Mouse (Mus musculus): ENCODE measurements around the gene Zfp366. TPM values are rescaled to one million over a fixed set of nuclear protein-coding genes. Genes with fewer than 3 reads are reported as not detected.

Zfp366 gene
- polyA plus RNA-seq, 1 experiment: 4.3 TPM

GRCm38 (mm10) chr13:99250806-99251205 is 66.2 kb downstream of the Zfp366 start:
- H3K27ac ChIP-seq (ENCODE audit: insufficient read depth, low read depth, low read length): no peak overlapping the region
- WGBS: 74% methylated on average over 2 of the region's 2 CpGs
- H3K4me3 ChIP-seq (ENCODE audit: insufficient read depth, low read depth, low read length): no peak overlapping the region
- TF ChIP-seq POLR2A (IDR thresholded peaks at IDR 0.05; ENCODE audit: low read depth, low read length) (no peak), CTCF (conservative IDR thresholded peaks at IDR 0.05; ENCODE audit: insufficient read depth, insufficient read length, low read depth, low read length) (no peak)
- DNase-seq: no peak
- H3K36me3 ChIP-seq (ENCODE audit: control insufficient read depth, insufficient read depth, low read length): no peaks in the 10 kb centered on the region
- peaks cover 9% of the 10 kb centered on the region for H3K4me1 ChIP-seq (ENCODE audit: control insufficient read depth, insufficient read depth, low read length)
- H3K27me3 ChIP-seq (replicated peaks; ENCODE audit: control insufficient read depth, insufficient read depth, low read length): no peaks in the 10 kb centered on the region

- Histone ChIP-seq H3K4me1 (ENCODE audit: control insufficient read depth, insufficient read depth, low read length) (peaks cover 9% of the 10 kb centered on the region), H3K36me3 (ENCODE audit: control insufficient read depth, insufficient read depth, low read length) (no peaks in the 10 kb centered on the region), H3K4me3 (ENCODE audit: insufficient read depth, low read depth, low read length) (no peak overlapping the region), H3K27me3 (replicated peaks; ENCODE audit: control insufficient read depth, insufficient read depth, low read length) (no peaks in the 10 kb centered on the region), H3K27ac (ENCODE audit: insufficient read depth, low read depth, low read length) (peak overlapping the region; percentile 82)
- peak; percentile 56 for DNase-seq
- TF ChIP-seq POLR2A (IDR thresholded peaks at IDR 0.05; ENCODE audit: low read depth, low read length) (no peak), CTCF (conservative IDR thresholded peaks at IDR 0.05; ENCODE audit: insufficient read depth, insufficient read length, low read depth, low read length) (no peak)
Measured at GRCm38 (mm10) chr13:99254215-99254614, 69.6 kb downstream of the Zfp366 start.

GRCm38 (mm10) chr13:99254781-99255180 is 70.2 kb downstream of the Zfp366 start:
- no peaks in the 10 kb centered on the region for H3K27me3 ChIP-seq (replicated peaks; ENCODE audit: control insufficient read depth, insufficient read depth, low read length)
- 32% methylated on average over 3 of the region's 3 CpGs for WGBS
- no peak overlapping the region for H3K4me3 ChIP-seq (ENCODE audit: insufficient read depth, low read depth, low read length)
- H3K4me1 ChIP-seq (ENCODE audit: control insufficient read depth, insufficient read depth, low read length): peaks cover 9% of the 10 kb centered on the region
- TF ChIP-seq CTCF (conservative IDR thresholded peaks at IDR 0.05; ENCODE audit: insufficient read depth, insufficient read length, low read depth, low read length) (no peak), POLR2A (IDR thresholded peaks at IDR 0.05; ENCODE audit: low read depth, low read length) (no peak)
- no peaks in the 10 kb centered on the region for H3K36me3 ChIP-seq (ENCODE audit: control insufficient read depth, insufficient read depth, low read length)
- H3K27ac ChIP-seq (ENCODE audit: insufficient read depth, low read depth, low read length): peak overlapping the region; percentile 82
- no peak for DNase-seq

GRCm38 (mm10) chr13:99256916-99257315 is 72.3 kb downstream of the Zfp366 start:
- no peak for TF ChIP-seq POLR2A (IDR thresholded peaks at IDR 0.05; ENCODE audit: low read depth, low read length)
- no peak for TF ChIP-seq CTCF (conservative IDR thresholded peaks at IDR 0.05; ENCODE audit: insufficient read depth, insufficient read length, low read depth, low read length)
- WGBS: 94% methylated on average over 4 of the region's 4 CpGs
- peaks cover 6% of the 10 kb centered on the region for H3K4me1 ChIP-seq (ENCODE audit: control insufficient read depth, insufficient read depth, low read length)
- H3K27me3 ChIP-seq (replicated peaks; ENCODE audit: control insufficient read depth, insufficient read depth, low read length): no peaks in the 10 kb centered on the region
- H3K36me3 ChIP-seq (ENCODE audit: control insufficient read depth, insufficient read depth, low read length): no peaks in the 10 kb centered on the region
- H3K27ac ChIP-seq (ENCODE audit: insufficient read depth, low read depth, low read length): no peak overlapping the region
- DNase-seq: no peak
- H3K4me3 ChIP-seq (ENCODE audit: insufficient read depth, low read depth, low read length): no peak overlapping the region

- Histone ChIP-seq H3K36me3 (ENCODE audit: control insufficient read depth, insufficient read depth, low read length) (no peaks in the 10 kb centered on the region), H3K4me1 (ENCODE audit: control insufficient read depth, insufficient read depth, low read length) (peaks cover 8% of the 10 kb centered on the region), H3K27me3 (replicated peaks; ENCODE audit: control insufficient read depth, insufficient read depth, low read length) (no peaks in the 10 kb centered on the region), H3K4me3 (ENCODE audit: insufficient read depth, low read depth, low read length) (no peak overlapping the region), H3K27ac (ENCODE audit: insufficient read depth, low read depth, low read length) (no peak overlapping the region)
- no peak for DNase-seq
- WGBS: 98% methylated on average over 3 of the region's 3 CpGs
- no peak for TF ChIP-seq POLR2A (IDR thresholded peaks at IDR 0.05; ENCODE audit: low read depth, low read length)
- no peak for TF ChIP-seq CTCF (conservative IDR thresholded peaks at IDR 0.05; ENCODE audit: insufficient read depth, insufficient read length, low read depth, low read length)
Measured at GRCm38 (mm10) chr13:99258677-99259076, 74.1 kb downstream of the Zfp366 start.

- Histone ChIP-seq H3K4me3 (ENCODE audit: insufficient read depth, low read depth, low read length) (no peak overlapping the region), H3K36me3 (ENCODE audit: control insufficient read depth, insufficient read depth, low read length) (no peaks in the 10 kb centered on the region), H3K4me1 (ENCODE audit: control insufficient read depth, insufficient read depth, low read length) (peaks cover 4% of the 10 kb centered on the region), H3K27me3 (replicated peaks; ENCODE audit: control insufficient read depth, insufficient read depth, low read length) (no peaks in the 10 kb centered on the region), H3K27ac (ENCODE audit: insufficient read depth, low read depth, low read length) (no peak overlapping the region)
- TF ChIP-seq CTCF (conservative IDR thresholded peaks at IDR 0.05; ENCODE audit: insufficient read depth, insufficient read length, low read depth, low read length) (no peak), POLR2A (IDR thresholded peaks at IDR 0.05; ENCODE audit: low read depth, low read length) (no peak)
- no peak for DNase-seq
- 49% methylated on average over 15 of the region's 15 CpGs for WGBS
Measured at GRCm38 (mm10) chr13:99259502-99260174, 75.0 kb downstream of the Zfp366 start.

- WGBS: 52% methylated on average over 1 of the region's 1 CpGs
- no peak for TF ChIP-seq POLR2A (IDR thresholded peaks at IDR 0.05; ENCODE audit: low read depth, low read length)
- TF ChIP-seq CTCF (conservative IDR thresholded peaks at IDR 0.05; ENCODE audit: insufficient read depth, insufficient read length, low read depth, low read length): no peak
Measured at GRCm38 (mm10) chr13:99262406-99262805, 77.8 kb downstream of the Zfp366 start.

More at GRCm38 (mm10) chr13:99262406-99262805, 77.8 kb downstream of the Zfp366 start:
- no peaks in the 10 kb centered on the region for H3K36me3 ChIP-seq (ENCODE audit: control insufficient read depth, insufficient read depth, low read length)
- H3K4me1 ChIP-seq (ENCODE audit: control insufficient read depth, insufficient read depth, low read length): 0 out of 2 replicates have a peak, but pooled peaks cover 2% of the 10 kb centered on the region
- no peak overlapping the region for H3K4me3 ChIP-seq (ENCODE audit: insufficient read depth, low read depth, low read length)
- DNase-seq: no peak
- no peak overlapping the region for H3K27ac ChIP-seq (ENCODE audit: insufficient read depth, low read depth, low read length)
- H3K27me3 ChIP-seq (replicated peaks; ENCODE audit: control insufficient read depth, insufficient read depth, low read length): no peaks in the 10 kb centered on the region

All from kidney, adult 2 months (tissue).